Mouse (Mus musculus) small intestine, adult 2 months (tissue): Measurements from ENCODE around the gene 3830406C13Rik. TPM values are rescaled to one million over a fixed set of nuclear protein-coding genes. Genes with fewer than 3 reads are reported as not detected.

Experiments
- H3K27ac ChIP-seq: fragments of 200-500 bp; 2 replicates; pipeline ENCODE4 v1.5.1; 2012; ENCODE audit warnings: low read depth, low read length, control low read depth, inconsistent platforms; ENCODE audit not compliant: insufficient read depth
- H3K27me3 ChIP-seq: fragments of 200-500 bp; 2 replicates; pipeline ENCODE4 v1.6.1; 2012; ENCODE audit warnings: mild to moderate bottlenecking, moderate library complexity, low read length, inconsistent platforms; ENCODE audit not compliant: control insufficient read depth, insufficient read depth
- H3K36me3 ChIP-seq: fragments of 200-500 bp; 2 replicates; pipeline ENCODE4 v1.6.1; 2012; ENCODE audit warnings: mild to moderate bottlenecking, low read length, control low read depth, inconsistent platforms; ENCODE audit not compliant: control insufficient read depth, insufficient read depth
- H3K4me1 ChIP-seq: fragments of 200-500 bp; 2 replicates; pipeline ENCODE4 v1.6.1; 2012; ENCODE audit warnings: low read length, inconsistent platforms, mixed read lengths; ENCODE audit not compliant: control insufficient read depth, insufficient read depth, insufficient read length
- H3K4me3 ChIP-seq: fragments of 200-500 bp; 2 replicates; pipeline ENCODE4 v1.5.1; 2012; ENCODE audit warnings: low read depth, mild to moderate bottlenecking, control low read depth, inconsistent platforms, low read length, moderate library complexity
- CTCF ChIP-seq: fragments of 200-500 bp; IDR thresholded peaks from 2 replicates; pipeline ENCODE4 v1.5.1; 2012; ENCODE audit warnings: low read depth, mild to moderate bottlenecking, control low read depth, inconsistent platforms, low read length, moderate library complexity, mixed read lengths; ENCODE audit not compliant: insufficient replicate concordance, insufficient read length; ENCODE audit errors: extremely low read depth
- POLR2A ChIP-seq: fragments of 200-500 bp; IDR thresholded peaks from 2 replicates; pipeline ENCODE4 v1.6.1; 2012; ENCODE audit warnings: low read depth, mild to moderate bottlenecking, control low read depth, inconsistent platforms, low read length, moderate library complexity
- WGBS: fragments of 180-500 bp; shearing (Covaris S2); methylation state at CpG from one replicate; pipeline ENCODE4 v1.1.7; 2018; 5-methylcytosine and 5-hydroxymethylcytosine counted together
- polyA plus RNA-seq: library from polyadenylated mRNA; depleted of rRNA; stranded (reverse); fragments of >200 nt; gene quantifications from 2 replicates; pipeline ENCODE4 v1.2.3, GENCODE M21; 2012

3830406C13Rik gene
- polyA plus RNA-seq, 1 experiment: 0.76 TPM

DNA sequence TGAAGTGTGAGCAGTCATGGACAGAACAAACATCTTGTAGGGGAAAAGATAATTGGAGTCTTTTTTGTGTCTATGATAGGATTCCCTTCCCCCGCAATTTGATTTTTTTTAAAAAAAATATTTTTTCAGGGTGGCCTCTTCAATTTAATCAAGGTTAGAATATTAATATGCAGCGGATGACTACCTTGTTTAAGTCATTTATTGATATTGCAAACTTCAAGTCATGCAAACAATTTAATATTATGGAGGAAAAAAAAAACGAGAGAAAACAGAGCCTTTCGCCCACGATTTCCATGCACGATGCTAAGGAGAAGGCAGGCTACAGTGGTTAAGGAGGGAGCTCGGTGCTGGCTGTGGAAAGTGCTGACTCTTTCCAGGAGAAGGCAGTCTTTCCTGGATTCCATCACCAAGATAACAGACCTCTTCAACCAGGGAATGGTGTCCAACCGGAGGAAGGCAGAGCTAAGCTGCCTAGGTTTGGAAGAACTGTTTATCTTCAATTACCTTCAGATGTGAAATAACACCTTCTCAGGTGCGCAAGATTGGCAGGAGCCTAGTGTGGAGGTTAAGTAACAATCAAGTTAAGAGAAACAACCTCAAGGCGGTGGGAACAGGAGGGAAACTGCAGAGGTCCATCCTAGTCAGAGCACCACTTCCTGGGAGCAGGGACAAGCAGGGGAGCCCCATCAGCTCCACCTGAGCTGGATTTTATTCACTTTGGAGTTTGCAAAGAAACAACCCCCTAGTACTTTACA, 55.0 kb downstream of the 3830406C13Rik start:
- Histone ChIP-seq H3K4me1 (0 out of 2 replicates have a peak, but pooled peaks cover 2% of the 10 kb centered on the region), H3K4me3 (no peak overlapping the region), H3K27ac (no peak overlapping the region), H3K27me3 (peaks cover 46% of the 10 kb centered on the region), H3K36me3 (no peaks in the 10 kb centered on the region)
- 7% methylated on average over 10 of the region's 10 CpGs for WGBS
- TF ChIP-seq CTCF (no peak), POLR2A (no peak)

DNA sequence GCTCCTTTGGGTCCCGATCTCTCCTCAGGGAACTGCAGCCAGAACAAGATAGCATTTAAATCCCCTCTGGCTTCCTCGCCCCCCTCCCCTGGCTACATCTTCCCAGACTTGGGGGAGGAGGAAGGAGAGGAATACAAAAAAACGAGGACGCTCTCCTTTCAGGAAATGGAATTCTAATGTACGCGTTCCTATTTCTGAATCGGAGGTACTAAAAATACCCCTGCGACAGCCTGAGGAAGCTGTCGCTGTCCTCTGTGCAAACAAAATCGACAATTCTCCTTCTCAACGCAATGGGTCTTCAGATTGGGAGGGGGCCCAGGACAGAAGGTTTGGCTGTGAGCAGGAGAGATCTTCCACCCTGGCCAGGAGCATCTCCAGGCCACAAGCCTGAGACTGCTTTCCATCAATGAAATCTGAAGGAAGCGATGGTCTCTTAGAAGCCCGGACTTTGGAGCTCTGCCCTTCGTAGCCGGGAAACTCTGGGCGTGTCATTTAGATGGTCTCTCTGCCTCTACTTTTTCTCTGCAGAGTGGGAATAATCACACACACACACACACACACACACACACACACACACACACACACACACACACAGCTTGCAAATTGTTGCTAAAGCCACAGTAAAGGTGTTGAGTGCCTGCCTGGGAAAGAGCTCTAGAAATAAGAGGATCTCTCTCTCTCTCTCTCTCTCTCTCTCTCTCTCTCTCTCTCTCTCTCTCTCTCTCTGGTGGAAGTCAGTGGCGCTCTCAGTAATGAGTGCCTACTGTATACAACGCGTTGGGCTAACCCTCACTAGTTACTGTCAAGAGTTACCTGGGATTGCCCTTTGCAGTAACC, 56.5 kb downstream of the 3830406C13Rik start:
- peaks cover 60% of the 10 kb centered on the region for H3K27me3 ChIP-seq

DNA sequence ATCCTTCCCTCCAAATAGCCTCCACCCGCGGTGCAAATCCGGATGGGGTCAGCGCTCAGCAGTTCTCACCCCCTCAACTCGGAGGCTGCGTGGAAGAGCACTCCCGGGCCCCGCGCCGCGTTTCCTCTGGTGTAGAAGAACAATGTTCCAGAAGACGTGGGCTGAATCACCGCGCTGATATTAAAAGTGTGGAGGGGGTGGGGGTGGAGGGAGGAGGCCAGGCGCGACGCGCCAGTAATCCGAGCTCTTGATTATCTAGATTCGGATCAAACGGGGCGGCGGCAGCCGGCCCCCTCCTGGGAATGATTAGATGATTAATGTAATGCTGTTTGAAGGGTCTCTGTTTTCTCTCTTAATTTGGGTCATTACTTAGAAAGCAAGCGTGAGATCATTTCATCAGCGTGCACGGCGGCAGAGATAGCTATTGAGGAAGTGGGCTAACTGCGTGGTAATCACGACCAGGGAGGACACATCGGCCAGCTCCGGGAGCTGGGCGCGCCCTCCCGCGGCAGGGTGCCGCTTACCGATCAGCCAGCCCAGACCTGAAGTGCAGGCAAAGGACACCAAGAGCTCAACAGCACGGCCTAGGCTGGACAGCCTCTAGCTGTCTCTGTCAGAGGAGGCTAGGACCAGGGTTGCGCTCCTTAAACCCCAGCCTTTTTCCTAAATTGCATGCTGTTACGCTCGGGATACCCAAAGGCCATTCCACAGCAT, 57.3 kb downstream of the 3830406C13Rik start:
- TF ChIP-seq CTCF (no peak), POLR2A (no peak)
- Histone ChIP-seq H3K4me3 (no peak overlapping the region), H3K27me3 (peaks cover 67% of the 10 kb centered on the region), H3K36me3 (no peaks in the 10 kb centered on the region), H3K27ac (no peak overlapping the region), H3K4me1 (0 out of 2 replicates have a peak, but pooled peaks cover 2% of the 10 kb centered on the region)
- WGBS: 2% methylated on average over 42 of the region's 42 CpGs

More for the DNA sequence above, 56.5 kb downstream of the 3830406C13Rik start:
- no peak overlapping the region for H3K27ac ChIP-seq
- WGBS: 2% methylated on average over 19 of the region's 19 CpGs
- no peak overlapping the region for H3K4me3 ChIP-seq
- no peaks in the 10 kb centered on the region for H3K36me3 ChIP-seq
- 0 out of 2 replicates have a peak, but pooled peaks cover 2% of the 10 kb centered on the region for H3K4me1 ChIP-seq
- TF ChIP-seq POLR2A: no peak
- TF ChIP-seq CTCF: no peak

DNA sequence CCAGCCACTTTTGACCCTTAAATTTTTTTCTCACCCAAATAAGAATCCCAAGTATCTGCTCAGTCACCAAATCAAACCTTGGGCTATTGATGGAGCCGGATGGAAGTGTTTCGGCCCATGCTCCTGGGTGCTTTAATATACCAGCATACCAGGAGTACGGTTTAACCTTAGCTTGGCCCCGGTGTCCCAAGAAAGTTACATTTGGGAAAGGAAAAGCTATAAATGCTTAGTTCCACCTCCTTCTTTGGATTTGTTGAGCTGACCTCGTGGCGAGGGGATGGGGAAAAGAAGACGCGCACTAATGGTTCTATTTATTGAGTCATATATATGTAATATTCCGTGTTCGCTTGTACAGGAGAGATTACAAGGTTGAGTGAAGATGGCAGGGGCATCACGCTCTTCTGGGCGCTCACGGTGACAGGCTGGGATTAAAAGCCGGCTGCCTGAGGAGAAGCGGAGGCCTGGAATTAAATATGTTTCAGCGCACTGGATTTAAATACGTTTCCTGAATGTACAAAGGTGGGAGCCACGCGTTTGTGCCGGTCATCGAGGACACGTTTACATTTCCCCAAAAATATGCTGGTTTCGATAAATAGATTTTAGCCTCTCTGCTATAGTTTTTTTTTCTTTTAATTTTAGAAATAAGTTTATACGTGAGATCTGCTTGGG, 58.0 kb downstream of the 3830406C13Rik start:
- peaks cover 73% of the 10 kb centered on the region for H3K27me3 ChIP-seq

DNA sequence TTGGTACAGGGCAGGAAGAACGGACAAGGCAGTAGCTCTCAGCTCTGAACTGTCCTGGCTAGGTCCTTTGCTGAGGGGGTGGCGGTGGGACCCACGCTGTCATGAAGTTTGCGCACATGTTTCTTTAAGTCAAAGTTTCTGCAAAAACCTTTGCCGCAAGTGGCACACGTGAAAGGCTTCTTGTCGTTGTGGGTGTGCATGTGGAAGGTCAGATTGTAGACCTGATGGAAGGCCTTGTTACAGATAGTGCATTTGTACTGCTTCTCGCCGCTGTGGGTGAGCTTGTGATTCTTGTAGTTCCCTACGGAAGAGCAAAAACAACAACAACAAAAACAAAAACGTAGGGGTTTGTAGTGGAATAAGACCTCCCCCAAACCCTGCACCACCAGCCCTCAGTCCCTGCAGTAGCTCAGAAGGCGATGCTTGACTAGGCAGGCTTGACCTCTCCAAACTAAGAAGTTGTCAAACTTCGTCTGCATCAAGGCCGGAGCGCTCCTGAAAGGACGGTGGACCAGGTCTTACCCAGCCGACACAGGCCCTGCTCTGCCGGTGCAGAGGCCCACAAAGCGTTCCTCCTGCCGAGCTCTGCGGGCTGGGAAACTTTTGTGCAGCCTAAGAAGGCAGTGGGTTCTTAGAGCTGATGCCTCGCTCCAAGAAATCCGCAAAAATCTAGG, 58.6 kb downstream of the 3830406C13Rik start:
- H3K27ac ChIP-seq: no peak overlapping the region
- 8% methylated on average over 23 of the region's 23 CpGs for WGBS
- H3K27me3 ChIP-seq: peaks cover 78% of the 10 kb centered on the region
- H3K4me1 ChIP-seq: 0 out of 2 replicates have a peak, but pooled peaks cover 2% of the 10 kb centered on the region
- H3K36me3 ChIP-seq: no peaks in the 10 kb centered on the region
- TF ChIP-seq CTCF (no peak), POLR2A (no peak)
- H3K4me3 ChIP-seq: no peak overlapping the region

More for the DNA sequence above, 58.0 kb downstream of the 3830406C13Rik start:
- Histone ChIP-seq H3K4me3 (no peak overlapping the region), H3K36me3 (no peaks in the 10 kb centered on the region), H3K4me1 (0 out of 2 replicates have a peak, but pooled peaks cover 2% of the 10 kb centered on the region), H3K27ac (no peak overlapping the region)
- WGBS: 8% methylated on average over 24 of the region's 24 CpGs
- TF ChIP-seq POLR2A (no peak), CTCF (no peak)

DNA sequence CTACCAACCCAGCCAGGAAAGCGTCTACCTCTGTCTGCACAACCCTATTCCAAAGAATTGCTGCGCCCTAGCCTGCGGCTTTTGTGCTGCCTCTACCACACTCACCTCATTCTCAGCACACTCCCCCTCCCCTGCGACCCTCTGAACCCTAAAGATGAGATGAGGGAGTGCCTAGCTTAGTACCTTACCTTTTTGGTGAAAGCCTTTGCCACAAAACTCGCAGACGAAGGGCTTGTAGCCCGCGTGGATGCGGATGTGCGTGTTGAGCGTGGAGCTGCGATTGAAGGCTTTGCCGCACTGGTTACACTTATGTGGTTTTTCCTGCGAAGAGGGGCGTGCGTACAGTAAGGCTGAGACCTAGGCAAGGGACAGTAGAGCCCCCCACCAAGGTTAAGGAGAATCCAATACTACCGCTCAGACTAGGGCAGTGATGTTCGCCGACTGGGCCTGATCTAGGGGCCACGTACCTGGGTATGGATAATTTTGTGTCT, 59.5 kb downstream of the 3830406C13Rik start:
- Histone ChIP-seq H3K27ac (no peak overlapping the region), H3K4me3 (no peak overlapping the region), H3K4me1 (0 out of 2 replicates have a peak, but pooled peaks cover 2% of the 10 kb centered on the region), H3K36me3 (no peaks in the 10 kb centered on the region), H3K27me3 (peaks cover 75% of the 10 kb centered on the region)
- 7% methylated on average over 20 of the region's 20 CpGs for WGBS
- TF ChIP-seq CTCF (no peak), POLR2A (no peak)
